Mouse (Mus musculus): Measurements from ENCODE around the gene Map2k2. TPM values are rescaled to one million over a fixed set of nuclear protein-coding genes. Genes with fewer than 3 reads are reported as not detected.

The Map2k2 gene
- 179 and 183 TPM in 2 replicates for polyA plus RNA-seq (2012; rRNA removed)

GRCm38 (mm10) chr10:81105565-81106112, at the start of gene Map2k2:
Gene Map2k2, plus strand, starts transcription at chr10:81105915.

GRCm38 (mm10) chr10:81059603-81060543, 45.8 kb upstream of the Map2k2 start, which contains the start of gene Sgta:
Gene Sgta, minus strand, starts transcription at chr10:81060181.

GRCm38 (mm10) chr10:81069836-81070235, 35.9 kb upstream of the Map2k2 start, which contains the start of gene Thop1:
Gene Thop1, plus strand, starts transcription at chr10:81070035.

GRCm38 (mm10) chr10:81134966-81135681, 29.4 kb downstream of the Map2k2 start, which contains the start of gene Zbtb7a:
Gene Zbtb7a, plus strand, starts transcription at chr10:81135220.

GRCm38 (mm10) chr10:81167200-81168086, 61.7 kb downstream of the Map2k2 start, which contains the start of gene Pias4:
Gene Pias4, minus strand, starts transcription at chr10:81167923.

GRCm38 (mm10) chr10:81176466-81177271, 71.0 kb downstream of the Map2k2 start, which contains the start of gene Eef2:
Gene Eef2, plus strand, starts transcription at chr10:81176631.

GRCm38 (mm10) chr10:81182336-81183333, 76.9 kb downstream of the Map2k2 start, which contains the start of gene Dapk3:
Gene Dapk3, plus strand, starts transcription at chr10:81183005.

Other genes starting within 250 kb of the Map2k2 start
- gene Tmprss9, start 234.1 kb upstream of the Map2k2 start, polyA plus RNA-seq (2012; rRNA removed), result 0.26 and 0.32 TPM in 2 replicates
- gene Timm13, start 204.9 kb upstream of the Map2k2 start, polyA plus RNA-seq (2012; rRNA removed), result 206 and 221 TPM in 2 replicates
- gene Lmnb2, start 187.7 kb upstream of the Map2k2 start, polyA plus RNA-seq (2012; rRNA removed), result 54.5 and 57.9 TPM in 2 replicates
- 8.2 and 10.9 TPM in 2 replicates for gene Gadd45b, start 175.8 kb upstream of the Map2k2 start, polyA plus RNA-seq (2012; rRNA removed)
- gene Gng7, start 91.0 kb upstream of the Map2k2 start, polyA plus RNA-seq (2012; rRNA removed), result 37.5 and 53.7 TPM in 2 replicates
- 63.0 and 72.2 TPM in 2 replicates for gene Diras1, start 80.3 kb upstream of the Map2k2 start, polyA plus RNA-seq (2012; rRNA removed)
- 68.4 and 75.8 TPM in 2 replicates for gene Slc39a3, start 68.5 kb upstream of the Map2k2 start, polyA plus RNA-seq (2012; rRNA removed)
- 265 and 268 TPM in 2 replicates for gene Sgta, start 45.7 kb upstream of the Map2k2 start, polyA plus RNA-seq (2012; rRNA removed)
- 75.2 and 75.3 TPM in 2 replicates for gene Thop1, start 35.9 kb upstream of the Map2k2 start, polyA plus RNA-seq (2012; rRNA removed)
- gene Creb3l3, start 7.0 kb upstream of the Map2k2 start, polyA plus RNA-seq (2012; rRNA removed), result 0.40 and 0.48 TPM in 2 replicates
- 8.3 and 9.9 TPM in 2 replicates for gene Zbtb7a, start 29.3 kb downstream of the Map2k2 start, polyA plus RNA-seq (2012; rRNA removed)
- 23.5 and 28.9 TPM in 2 replicates for gene Pias4, start 62.0 kb downstream of the Map2k2 start, polyA plus RNA-seq (2012; rRNA removed)
- 1,300 and 1,423 TPM in 2 replicates for gene Eef2, start 70.7 kb downstream of the Map2k2 start, polyA plus RNA-seq (2012; rRNA removed)
- gene Dapk3, start 77.1 kb downstream of the Map2k2 start, polyA plus RNA-seq (2012; rRNA removed), result 67.6 and 77.1 TPM in 2 replicates
- not detected in 2 replicates for gene 4930442H23Rik, start 77.9 kb downstream of the Map2k2 start, polyA plus RNA-seq (2012; rRNA removed)
- 0.16 and 0.17 TPM in 2 replicates for gene Nmrk2, start 96.1 kb downstream of the Map2k2 start, polyA plus RNA-seq (2012; rRNA removed)
- gene Atcay, start 124.9 kb downstream of the Map2k2 start, polyA plus RNA-seq (2012; rRNA removed), result 163 and 174 TPM in 2 replicates
- gene Zfr2, start 127.2 kb downstream of the Map2k2 start, polyA plus RNA-seq (2012; rRNA removed), result 67.6 and 70.9 TPM in 2 replicates
- 160 and 167 TPM in 2 replicates for gene Matk, start 147.0 kb downstream of the Map2k2 start, polyA plus RNA-seq (2012; rRNA removed)
- 61.6 and 82.0 TPM in 2 replicates for gene Mrpl54, start 161.0 kb downstream of the Map2k2 start, polyA plus RNA-seq (2012; rRNA removed)
- 43.6 and 46.7 TPM in 2 replicates for gene Apba3, start 161.0 kb downstream of the Map2k2 start, polyA plus RNA-seq (2012; rRNA removed)
- 4.7 and 5.7 TPM in 2 replicates for gene Tjp3, start 185.7 kb downstream of the Map2k2 start, polyA plus RNA-seq (2012; rRNA removed)
- 209 and 257 TPM in 2 replicates for gene Pip5k1c, start 187.0 kb downstream of the Map2k2 start, polyA plus RNA-seq (2012; rRNA removed)
- 31.3 and 32.6 TPM in 2 replicates for gene Cactin, start 215.2 kb downstream of the Map2k2 start, polyA plus RNA-seq (2012; rRNA removed)
- 2.9 and 3.2 TPM in 2 replicates for gene Tbxa2r, start 222.8 kb downstream of the Map2k2 start, polyA plus RNA-seq (2012; rRNA removed)
- 0.08 and 0.09 TPM in 2 replicates for gene Gipc3, start 237.4 kb downstream of the Map2k2 start, polyA plus RNA-seq (2012; rRNA removed)
- 29.3 and 32.0 TPM in 2 replicates for gene Hmg20b, start 244.6 kb downstream of the Map2k2 start, polyA plus RNA-seq (2012; rRNA removed)

All from central nervous system, embryonic 18 days (tissue).